ENCODE assay signal across 19 mouse cellular contexts in genomic region chr13:52031465-52031864, GRCm38 (mm10).
DNase-seq lines count a peak whose midpoint lies in the region; ATAC-seq and TF ChIP-seq lines count a peak whose summit lies in the region.
"Had no signal": no experiment of that assay in that cellular context is flagged by ENCODE, and none has a peak within 500 bp of the region (broad histone marks: within the 10 kb centered on the region; RNA-seq: fewer than 3 reads in every experiment).

No protein-coding gene starts in this region.

- no peak overlapping the region for H3K4me2 ChIP-seq in intestine, postnatal 0 days (replicated peaks; ENCODE audit: low read depth)
- H3K4me2 ChIP-seq: heart, embryonic 11.5 days; hindbrain, embryonic 14.5 days; intestine, embryonic 15.5 days had no signal

- no peaks in the 10 kb centered on the region for H3K36me3 ChIP-seq in limb, embryonic 10.5 days
- no peaks in the 10 kb centered on the region for H3K36me3 ChIP-seq in intestine, postnatal 0 days (ENCODE audit: control insufficient read depth, insufficient read depth)
- H3K36me3 ChIP-seq in forebrain, embryonic 10.5 days (replicated peaks), result no peaks in the 10 kb centered on the region
- H3K36me3 ChIP-seq: intestine, embryonic 15.5 days had no signal

- no peak for TF ChIP-seq CTCF in intestine, postnatal 0 days (IDR thresholded peaks at IDR 0.05; ENCODE audit: low read depth)

- peaks cover 49% of the 10 kb centered on the region for H3K4me1 ChIP-seq in limb, embryonic 10.5 days
- peaks cover 3% of the 10 kb centered on the region; the same call in 1 of the 2 replicates for H3K4me1 ChIP-seq in intestine, postnatal 0 days (replicated peaks; ENCODE audit: control insufficient read depth, insufficient read depth, low read length)
- peaks cover 13% of the 10 kb centered on the region for H3K4me1 ChIP-seq in forebrain, embryonic 10.5 days

- no peaks in the 10 kb centered on the region for H3K9me3 ChIP-seq in limb, embryonic 10.5 days (replicated peaks)
- H3K9me3 ChIP-seq in intestine, postnatal 0 days (ENCODE audit: control insufficient read depth), result no peaks in the 10 kb centered on the region
- no peaks in the 10 kb centered on the region for H3K9me3 ChIP-seq in forebrain, embryonic 10.5 days
- H3K9me3 ChIP-seq: intestine, embryonic 15.5 days had no signal

- H3K9ac ChIP-seq in intestine, postnatal 0 days (ENCODE audit: low read depth, low read length), result no peak overlapping the region
- H3K9ac ChIP-seq: hindbrain, embryonic 14.5 days; intestine, embryonic 15.5 days; liver, postnatal 0 days had no signal

- no peak overlapping the region for H3K4me3 ChIP-seq in limb, embryonic 10.5 days
- H3K4me3 ChIP-seq in intestine, postnatal 0 days (ENCODE audit: low read depth, low read length), result no peak overlapping the region
- H3K4me3 ChIP-seq in forebrain, embryonic 10.5 days, result no peak overlapping the region
- H3K4me3 ChIP-seq: erythroblast, embryonic 14.5 days; intestine, embryonic 15.5 days had no signal

- H3K27ac ChIP-seq in limb, embryonic 10.5 days, result 0 out of 2 replicates have a peak overlapping the region, but pooled peaks have one; percentile 10
- no peak overlapping the region for H3K27ac ChIP-seq in intestine, postnatal 0 days (ENCODE audit: low read depth, low read length)
- H3K27ac ChIP-seq in forebrain, embryonic 10.5 days, result no peak overlapping the region
- H3K27ac ChIP-seq: hindbrain, embryonic 14.5 days; intestine, embryonic 15.5 days; macrophage had no signal

- ATAC-seq in intestine, postnatal 0 days, result no peak
- ATAC-seq: intestine, embryonic 15.5 days; liver, postnatal 0 days had no signal

- WGBS in limb, embryonic 10.5 days, result 70% methylated on average over 5 of the region's 5 CpGs
- WGBS in intestine, postnatal 0 days, result 50% methylated on average over 5 of the region's 5 CpGs
- 90% methylated on average over 5 of the region's 5 CpGs for WGBS in forebrain, embryonic 10.5 days

- peak; percentile 13 for DNase-seq in heart, adult 8-10 months (ENCODE audit: low spot score)
- DNase-seq in heart, adult 9 months (ENCODE audit: low spot score in 2 of 2), result no peak
- DNase-seq in spleen, adult 18-20 months, result peak; percentile 30 to 33
- no peak for DNase-seq in spleen, adult 12 weeks (ENCODE audit: low spot score)
- no peak for DNase-seq in limb, embryonic 10.5 days (ENCODE audit: low spot score)
- no peak for DNase-seq in retina, postnatal 1 day
- DNase-seq in forebrain, embryonic 10.5 days (ENCODE audit: extremely low spot score, low spot score), result no peak
- DNase-seq: adrenal gland, postnatal 14 days; cerebellum, adult 2 months; gastrocnemius, postnatal 10 days; liver, postnatal 0 days; midbrain, embryonic 14.5 days; thymus, postnatal 36 days had no signal

- H3K27me3 ChIP-seq in limb, embryonic 10.5 days (ENCODE audit: low read depth, poor library complexity, severe bottlenecking), result no peaks in the 10 kb centered on the region
- H3K27me3 ChIP-seq in intestine, postnatal 0 days (replicated peaks; ENCODE audit: control insufficient read depth, insufficient read depth, low read length), result no peaks in the 10 kb centered on the region
- H3K27me3 ChIP-seq in forebrain, embryonic 10.5 days (ENCODE audit: poor library complexity, severe bottlenecking), result peaks cover 10% of the 10 kb centered on the region; the same call in 1 of the 2 replicates
- H3K27me3 ChIP-seq: intestine, embryonic 15.5 days had no signal

Comparison
In these comparisons a context has a peak if more than half of its experiments do, and no peak if none do; other contexts are left out.
1. DNase-seq: peak in heart, adult 8-10 months (single experiment) and spleen, adult 18-20 months (2 of 2); none in heart, adult 9 months (0 of 2), spleen, adult 12 weeks (single experiment), limb, embryonic 10.5 days (single experiment), retina, postnatal 1 day (single experiment) and forebrain, embryonic 10.5 days (single experiment).